Mouse (Mus musculus) cerebellum, adult 11-12 months (tissue): ENCODE measurements around the gene Gm10912.
"Not testable (repeated sequence)": the region's sequence is repeated elsewhere in the genome, so short reads cannot be mapped to it uniquely, and the experiment has no call there.

Experiments
- DNase-seq: peaks from one replicate; pipeline ENCODE4 v3.0.0; 2022

The Gm10912 gene

DNA sequence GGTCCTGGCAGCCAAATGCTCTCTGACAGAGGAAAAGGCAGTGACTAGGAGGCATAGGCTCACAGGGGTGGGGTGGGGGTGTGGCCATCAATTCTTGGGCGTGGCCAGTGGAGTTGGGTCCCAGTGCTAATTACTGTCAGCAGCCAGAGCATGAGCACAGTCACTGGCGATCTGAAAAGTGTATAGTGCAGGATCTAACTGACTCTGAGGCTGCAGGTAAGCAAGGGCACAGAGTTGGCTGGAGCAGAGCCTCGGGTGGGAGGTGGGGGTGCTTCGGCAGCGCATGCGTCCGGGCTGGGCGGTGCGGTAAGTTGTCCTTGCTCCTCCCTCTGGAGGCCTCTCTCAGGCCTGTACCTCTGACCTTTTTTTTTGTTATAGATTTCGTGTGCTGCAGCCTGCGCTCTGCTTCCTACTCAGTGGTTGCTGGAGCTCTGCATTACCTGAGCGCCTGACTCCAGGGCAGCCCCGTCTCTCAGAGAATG lies 4.1 kb downstream of the Gm10912 start, which contains the start of gene Cd59b:
TSS of gene Cd59b (plus strand) at position 146 of the 482 bp plus-strand sequence.
- peak; percentile 27 for DNase-seq

GRCm38 (mm10) chr2:104078285-104078684 lies 12.7 kb downstream of the Gm10912 start:
- not testable (repeated sequence) for DNase-seq

- not testable (repeated sequence) for DNase-seq
Measured at GRCm38 (mm10) chr2:104081436-104082050, 15.9 kb downstream of the Gm10912 start.

DNA sequence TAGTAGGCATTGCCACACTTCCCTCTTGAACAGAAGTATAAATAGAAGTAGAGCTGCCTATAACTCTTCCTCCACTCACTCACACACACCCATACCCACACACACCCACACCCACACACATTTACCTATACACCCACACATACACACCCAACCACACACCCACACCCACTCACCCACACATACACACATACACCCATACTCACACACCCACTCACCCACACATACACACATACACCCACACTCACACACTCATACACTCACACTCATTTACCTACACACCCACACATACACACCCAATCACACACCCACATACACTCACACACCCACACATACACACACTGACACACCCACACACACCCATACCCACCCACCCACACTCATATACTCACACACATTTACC lies 16.8 kb downstream of the Gm10912 start:
- no peak for DNase-seq

GRCm38 (mm10) chr2:104084027-104084426 lies 18.4 kb downstream of the Gm10912 start:
- not testable (repeated sequence) for DNase-seq

- DNase-seq = not testable (repeated sequence)
Measured at GRCm38 (mm10) chr2:104087562-104087961, 21.9 kb downstream of the Gm10912 start.

DNA sequence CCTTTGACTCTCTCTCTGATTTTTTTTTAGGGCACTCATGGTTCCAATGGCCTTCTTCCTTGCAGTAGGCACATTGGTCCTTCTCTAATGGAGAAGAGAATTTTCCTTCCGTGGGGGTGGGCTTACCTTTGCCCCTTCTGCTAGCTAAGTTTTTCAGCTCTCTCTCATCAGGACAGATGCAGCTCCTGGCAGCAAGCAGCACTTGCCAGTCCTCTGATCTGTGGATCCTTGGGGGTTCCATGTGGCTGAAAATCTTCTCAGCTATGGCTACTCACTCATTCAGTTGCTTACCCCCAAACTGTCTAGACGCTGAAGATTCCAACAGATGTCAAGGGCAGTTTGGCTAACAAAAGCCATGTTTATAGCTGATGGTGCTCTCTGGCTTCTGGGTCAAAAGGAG lies 27.7 kb downstream of the Gm10912 start:
- no peak for DNase-seq

GRCm38 (mm10) chr2:104095741-104096213 lies 30.2 kb downstream of the Gm10912 start, which contains the start of gene Cd59a:
TSS of gene Cd59a (plus strand) at chr2:104095801.
- DNase-seq = peak; percentile 77

DNA sequence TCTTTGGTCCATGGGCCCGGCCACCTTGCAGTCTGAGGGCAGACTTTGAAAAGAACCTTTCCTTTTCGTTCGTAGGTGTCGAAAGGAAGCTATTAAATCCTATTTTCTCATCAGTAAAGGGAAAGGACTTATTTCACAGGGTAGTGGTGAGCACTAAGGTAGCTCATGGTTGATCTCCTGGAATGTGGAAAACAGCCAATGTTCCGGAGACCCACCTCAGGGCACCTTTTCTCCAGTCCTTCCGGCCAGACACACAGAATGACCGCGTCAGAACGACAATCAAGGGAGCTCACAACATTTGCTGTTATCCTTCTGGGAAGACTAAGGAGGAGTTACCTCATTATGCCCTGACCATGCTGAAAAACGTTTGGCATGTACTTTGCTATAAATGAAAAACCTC lies 30.6 kb downstream of the Gm10912 start:
- DNase-seq = no peak

DNA sequence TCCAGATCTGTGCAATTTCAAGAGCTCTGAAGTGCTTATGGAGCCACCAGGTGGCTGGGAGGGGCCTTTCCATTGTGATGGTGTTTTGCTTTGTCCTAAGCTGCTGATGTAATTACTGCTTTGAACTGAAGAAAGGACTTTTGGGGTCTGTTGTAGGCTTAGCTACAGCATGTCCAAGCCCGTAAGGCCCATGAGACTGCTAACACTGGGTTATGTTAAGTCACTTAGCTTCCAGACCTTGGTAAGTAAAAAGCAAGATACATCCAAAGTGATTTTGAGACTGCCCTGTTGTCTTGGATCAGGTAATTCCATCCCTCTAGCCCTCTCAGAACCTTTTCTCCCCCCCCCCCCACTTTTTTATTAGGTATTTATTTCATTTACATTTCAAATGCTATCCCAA lies 31.2 kb downstream of the Gm10912 start:
- not testable (repeated sequence) for DNase-seq

GRCm38 (mm10) chr2:104097396-104097795 lies 31.8 kb downstream of the Gm10912 start:
- DNase-seq = not testable (repeated sequence)

- DNase-seq = no peak
Measured at GRCm38 (mm10) chr2:104098529-104099230, 33.1 kb downstream of the Gm10912 start.

- no peak for DNase-seq
Measured at GRCm38 (mm10) chr2:104099231-104099585, 33.6 kb downstream of the Gm10912 start.

DNA sequence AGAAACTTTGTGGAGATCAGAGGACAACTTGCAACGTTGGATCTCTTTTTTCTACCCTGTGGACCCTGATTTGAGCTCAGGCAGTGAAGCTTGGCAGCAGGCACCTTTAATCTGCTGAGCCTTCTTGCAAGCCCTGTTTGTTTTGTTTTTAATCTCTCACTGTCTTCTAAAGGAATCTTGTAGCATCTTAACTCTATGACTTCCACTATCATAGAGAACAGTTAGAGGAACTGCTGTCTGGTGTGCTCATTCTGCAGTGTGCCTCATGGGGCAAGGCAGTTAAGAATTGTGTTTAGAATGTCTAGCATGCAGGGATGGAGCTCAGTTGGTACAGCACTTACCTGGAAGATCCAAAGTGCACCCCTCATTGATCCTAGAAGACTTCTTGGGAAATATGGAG lies 34.3 kb downstream of the Gm10912 start:
- no peak for DNase-seq

DNA sequence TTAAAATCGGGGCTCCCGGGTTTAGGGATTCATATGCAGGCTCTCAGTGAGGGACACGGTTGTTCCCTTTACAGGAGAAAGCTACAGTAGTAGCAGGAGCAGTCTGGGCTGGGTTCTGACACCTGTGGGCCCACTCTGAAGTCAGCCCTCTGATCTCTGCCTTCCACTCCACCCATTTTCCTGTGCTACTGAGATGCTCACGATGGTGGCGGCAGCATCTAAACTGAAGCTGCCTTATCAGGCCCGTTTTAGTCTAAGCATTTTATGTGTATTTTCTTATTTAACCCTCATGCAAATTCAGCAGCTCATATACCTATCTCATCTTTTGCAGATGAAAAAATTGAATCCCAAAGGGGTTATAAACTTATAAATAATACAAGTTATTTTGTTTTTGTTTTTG lies 39.2 kb downstream of the Gm10912 start:
- DNase-seq = no peak

DNA sequence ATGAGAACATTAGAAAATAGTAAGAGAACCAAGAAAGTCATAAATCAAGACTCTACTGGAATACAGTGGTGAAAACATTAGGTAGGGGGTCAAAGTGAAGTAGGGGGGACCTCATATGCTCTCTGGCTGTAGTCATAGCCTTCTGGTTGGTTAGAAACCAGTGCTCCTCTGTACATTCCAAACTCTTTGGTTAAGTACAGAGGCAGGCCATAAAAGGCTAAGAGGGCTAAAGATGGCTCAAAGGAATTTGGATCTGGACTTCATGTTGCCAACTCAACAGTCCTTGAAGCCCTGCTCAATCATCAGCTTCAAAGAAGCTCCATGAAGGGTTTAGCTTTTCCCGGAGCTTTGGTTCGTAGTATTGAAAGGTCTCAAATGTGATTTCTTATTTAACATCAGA lies 43.4 kb downstream of the Gm10912 start:
- not testable (repeated sequence) for DNase-seq

- no peak for DNase-seq
Measured at GRCm38 (mm10) chr2:104109528-104109927, 43.9 kb downstream of the Gm10912 start.

DNA sequence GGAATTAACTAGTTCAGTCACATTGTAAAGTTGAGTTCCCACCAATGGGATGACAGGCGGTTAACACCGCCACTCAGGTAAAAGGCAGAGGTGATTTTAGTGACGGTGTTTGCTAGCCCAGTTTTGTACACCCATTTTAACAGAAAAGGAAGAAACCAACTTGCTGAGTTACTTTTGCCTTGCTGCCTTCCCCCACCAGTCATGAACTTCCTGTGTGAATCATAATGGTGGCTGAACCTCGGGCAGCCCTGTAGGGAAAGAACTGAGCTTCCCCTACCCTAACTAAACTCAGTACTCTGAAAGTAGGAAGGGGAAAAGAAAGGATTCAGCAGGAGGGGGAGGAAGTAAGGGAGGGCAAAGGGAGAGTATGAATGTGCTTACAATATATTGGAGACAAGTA lies 44.4 kb downstream of the Gm10912 start:
- DNase-seq = no peak

DNA sequence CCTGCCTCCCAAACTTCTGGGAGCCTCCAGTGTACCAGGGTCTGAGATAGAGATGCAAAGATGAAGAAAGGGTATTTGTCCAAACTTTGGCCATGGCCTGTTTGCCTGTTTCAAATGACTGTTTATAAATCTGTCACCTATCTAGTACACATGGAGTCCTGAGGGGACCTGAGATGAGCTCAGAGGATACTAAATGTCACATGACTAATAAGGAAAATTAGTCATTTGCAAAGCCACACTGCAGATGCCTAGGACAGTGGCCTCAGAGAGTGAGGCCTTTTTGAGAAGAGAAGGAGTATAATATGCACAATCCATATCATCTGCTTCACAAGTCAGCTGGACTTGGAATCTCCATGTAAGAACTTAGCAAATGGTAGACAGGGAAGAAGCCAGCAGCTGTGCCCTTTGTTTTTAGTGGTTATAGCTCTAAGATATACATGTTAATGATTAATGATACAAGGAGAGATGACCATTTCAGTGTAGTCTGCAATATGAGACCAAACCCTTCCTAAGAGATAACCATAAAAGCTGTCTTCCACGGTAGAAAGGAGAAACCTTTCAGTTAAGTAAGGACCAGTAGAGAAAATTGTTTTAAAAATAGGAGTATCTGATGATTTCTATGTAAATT lies 45.7 kb downstream of the Gm10912 start:
- DNase-seq = not testable (repeated sequence)

DNA sequence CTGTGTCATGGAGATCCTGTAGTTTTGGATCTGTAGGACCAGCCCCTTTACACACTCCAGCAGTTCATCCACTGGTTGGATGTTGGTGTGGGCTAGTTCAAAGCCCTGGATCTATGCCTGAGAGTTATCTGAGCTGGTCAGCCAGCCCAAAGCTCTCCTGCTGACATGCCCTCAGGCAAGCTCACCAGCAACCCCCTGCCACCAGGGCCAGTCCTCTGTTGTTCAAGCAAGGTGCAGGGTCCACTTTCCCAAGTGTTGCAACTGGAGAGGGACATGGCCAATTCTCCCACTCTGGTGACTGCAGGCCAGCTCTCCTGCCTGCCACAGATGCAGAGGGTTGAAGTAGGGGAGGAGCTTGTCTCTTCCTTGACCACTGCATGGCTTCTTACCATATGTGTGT lies 47.9 kb downstream of the Gm10912 start:
- not testable (repeated sequence) for DNase-seq

DNA sequence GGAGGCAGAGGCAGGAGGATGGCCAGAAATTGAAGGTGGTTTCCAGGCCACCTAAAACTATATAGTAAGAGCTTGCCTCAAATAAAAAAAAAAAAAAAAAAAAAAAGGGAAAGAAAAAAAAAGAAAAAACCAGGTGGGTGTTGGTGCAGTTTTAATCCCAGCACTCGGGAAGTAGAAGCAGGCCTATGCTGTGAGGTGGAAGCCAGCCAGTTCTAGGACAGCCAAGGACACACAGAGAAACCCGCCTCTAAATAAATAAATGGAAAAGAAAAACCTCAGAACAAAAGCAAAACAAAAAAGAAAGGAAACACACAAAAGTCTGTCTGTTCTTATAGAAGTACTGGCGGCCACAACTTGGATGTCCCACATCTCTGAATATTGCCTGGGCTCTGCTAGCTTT lies 49.3 kb downstream of the Gm10912 start:
- no peak for DNase-seq
